ENCODE assay signal across 9 mouse cellular contexts in genomic region chr9:69468991-69469390, GRCm38 (mm10). TPM values are rescaled to one million over a fixed set of nuclear protein-coding genes. Genes with fewer than 3 reads are reported as not detected.
DNase-seq lines count a peak whose midpoint lies in the region; ATAC-seq and TF ChIP-seq lines count a peak whose summit lies in the region.
"Had no signal": no experiment of that assay in that cellular context is flagged by ENCODE, and none has a peak within 500 bp of the region (broad histone marks: within the 10 kb centered on the region; RNA-seq: fewer than 3 reads in every experiment).

No protein-coding gene starts in this region.

- peak overlapping the region; percentile 36 for H3K4me3 ChIP-seq in gastrocnemius, adult 2 months
- no peak overlapping the region for H3K4me3 ChIP-seq in kidney, embryonic 15.5 days (replicated peaks)
- no peak overlapping the region for H3K4me3 ChIP-seq in midbrain, embryonic 12.5 days

- intact Hi-C loops in gastrocnemius, adult 2 months (cut with DNase I), result no loop called here

- no peaks in the 10 kb centered on the region for H3K27me3 ChIP-seq in kidney, embryonic 15.5 days
- no peaks in the 10 kb centered on the region for H3K27me3 ChIP-seq in midbrain, embryonic 12.5 days

- ATAC-seq in kidney, embryonic 15.5 days (replicated peaks; ENCODE audit: low FRiP score), result peak; percentile 82
- peak; percentile 87 for ATAC-seq in midbrain, embryonic 12.5 days (ENCODE audit: low FRiP score, low read depth)
- no peak for ATAC-seq in activated CD4-positive, CD25-positive, alpha-beta regulatory T cell, adult 4 months
- no peak for ATAC-seq in cerebellum, adult (ENCODE audit: insufficient number of reproducible peaks, low FRiP score, low TSS enrichment)

- H3K27ac ChIP-seq in gastrocnemius, adult 2 months, result peak overlapping the region; percentile 35; the same call in 1 of the 2 replicates
- peak overlapping the region; percentile 90 for H3K27ac ChIP-seq in kidney, embryonic 15.5 days
- H3K27ac ChIP-seq in midbrain, embryonic 12.5 days (replicated peaks), result no peak overlapping the region
- H3K27ac ChIP-seq: macrophage had no signal

- peak; percentile 81 for DNase-seq in 3134 (ENCODE audit: extremely low read depth, insufficient read length, low spot score)
- DNase-seq in adrenal gland, adult 2 months, result peak; percentile 90
- peak; percentile 67 for DNase-seq in gastrocnemius, adult 2 months
- no peak for DNase-seq in right cerebral cortex, postnatal 36 days (ENCODE audit: low spot score in 2 of 2)

- peaks cover 42% of the 10 kb centered on the region for H3K36me3 ChIP-seq in kidney, embryonic 15.5 days
- H3K36me3 ChIP-seq in midbrain, embryonic 12.5 days, result no peaks in the 10 kb centered on the region

- peaks cover 80% of the 10 kb centered on the region for H3K4me1 ChIP-seq in kidney, embryonic 15.5 days
- H3K4me1 ChIP-seq in midbrain, embryonic 12.5 days, result peaks cover 28% of the 10 kb centered on the region

- TF ChIP-seq CTCF in gastrocnemius, adult 2 months (IDR thresholded peaks at IDR 0.05), result no peak

- peak overlapping the region; percentile 25 for H3K4me2 ChIP-seq in kidney, embryonic 15.5 days
- H3K4me2 ChIP-seq in midbrain, embryonic 12.5 days (replicated peaks), result 0 out of 2 replicates have a peak overlapping the region, but pooled peaks have one; percentile 19

- no peak overlapping the region for H3K9ac ChIP-seq in kidney, embryonic 15.5 days
- H3K9ac ChIP-seq in midbrain, embryonic 12.5 days (replicated peaks), result no peak overlapping the region

- H3K9me3 ChIP-seq in kidney, embryonic 15.5 days (replicated peaks), result no peaks in the 10 kb centered on the region
- no peaks in the 10 kb centered on the region for H3K9me3 ChIP-seq in midbrain, embryonic 12.5 days

- 9% methylated on average over 9 of the region's 9 CpGs for WGBS in kidney, embryonic 15.5 days
- 4% methylated on average over 9 of the region's 9 CpGs for WGBS in midbrain, embryonic 12.5 days

RNA-seq across cellular contexts. Expression of gene Anxa2, which starts 15.6 kb away (rescaled TPM):
- total RNA-seq in adrenal gland, adult 2 months (2021), result 100 to 1,000 TPM; 349 to 528 TPM
- 194 and 230 TPM in 2 replicates for polyA plus RNA-seq in adrenal gland, adult 2 months (2012; rRNA removed)
- 10 to 100 TPM; 28.0 to 52.6 TPM for total RNA-seq in gastrocnemius, adult 2 months (2021)
- polyA plus RNA-seq in kidney, embryonic 15.5 days (2015; fragmentation: Nextera tagmentation; extraction: Ambion mirVana), result 567 and 614 TPM in 2 replicates
- polyA plus RNA-seq in midbrain, embryonic 12.5 days (2016; fragmentation: Nextera tagmentation; extraction: Ambion mirVana), result 167 and 228 TPM in 2 replicates
- polyA plus RNA-seq in activated CD4-positive, CD25-positive, alpha-beta regulatory T cell, adult 4 months (2017; shearing (Covaris generic)), result 100 to 1,000 TPM; 237 to 239 TPM

Comparison
In these comparisons a context has a peak if more than half of its experiments do, and no peak if none do; other contexts are left out.
1. DNase-seq: peak in 3134 (single experiment), adrenal gland, adult 2 months (single experiment) and gastrocnemius, adult 2 months (single experiment); none in right cerebral cortex, postnatal 36 days (0 of 2).
2. ATAC-seq: peak in kidney, embryonic 15.5 days (single experiment) and midbrain, embryonic 12.5 days (single experiment); none in activated CD4-positive, CD25-positive, alpha-beta regulatory T cell, adult 4 months (single experiment) and cerebellum, adult (single experiment).